Mouse (Mus musculus): Measurements from ENCODE around the gene Alox12b.

DNA sequence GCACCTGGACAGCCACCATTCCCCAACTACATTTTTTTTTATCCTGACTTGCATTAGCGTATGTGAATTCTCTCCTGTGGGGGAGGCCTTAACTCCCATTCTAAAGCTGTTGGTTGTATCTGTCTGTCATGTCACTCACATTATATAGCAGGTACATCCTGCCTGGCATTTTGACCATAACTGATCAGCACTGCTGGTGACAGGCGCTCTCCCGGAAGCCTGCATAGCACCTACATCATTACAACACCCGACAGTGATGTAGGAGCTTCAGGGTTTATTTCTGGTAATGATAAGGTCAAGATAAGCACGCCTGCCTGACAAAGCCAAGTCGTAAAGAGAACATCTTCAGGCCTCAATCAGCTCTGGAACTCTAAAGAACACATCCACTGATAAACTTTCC is 43.4 kb downstream of the Alox12b start:
- TF ChIP-seq POLR2A (IDR thresholded peaks at IDR 0.05; ENCODE audit: borderline replicate concordance, low read depth, low read length) (no peak), CTCF (IDR thresholded peaks at IDR 0.05; ENCODE audit: low read depth, low read length) (no peak)
